Mouse (Mus musculus) liver, postnatal 0 days (tissue): Measurements from ENCODE around the gene Trim46. TPM values are rescaled to one million over a fixed set of nuclear protein-coding genes. Genes with fewer than 3 reads are reported as not detected.
A peak's percentile ranks its signal among the peaks of the same experiment; 100 is the strongest.

Experiments used
- ATAC-seq: fragments of 200-750 bp; cut with Nextera tagmentation; 2 replicates; pipeline ENCODE4 v1.8.0; 2017; ENCODE audit warnings: mild to moderate bottlenecking, moderate library complexity
- DNase-seq: peaks from one replicate; pipeline ENCODE4 v3.0.0-alpha.2; 2016
- H3K27ac ChIP-seq: fragments of 300-500 bp; sonication (generic); 2 replicates; pipeline ENCODE4 v1.5.1; 2014; ENCODE audit warnings: antibody characterized with exemption, moderate library complexity, mild to moderate bottlenecking, low read depth
- H3K27me3 ChIP-seq: fragments of 300-500 bp; sonication (generic); 2 replicates; pipeline ENCODE4 v1.6.1; 2014; ENCODE audit warnings: low read length, control low read depth, mixed read lengths; ENCODE audit not compliant: insufficient read depth
- H3K36me3 ChIP-seq: fragments of 300-500 bp; sonication (generic); replicated peaks from 2 replicates; pipeline ENCODE4 v1.6.1; 2014; ENCODE audit warnings: mild to moderate bottlenecking, control low read depth, low read length, moderate library complexity, mixed read lengths; ENCODE audit not compliant: insufficient read depth
- H3K4me1 ChIP-seq: fragments of 300-500 bp; sonication (generic); 2 replicates; pipeline ENCODE4 v1.6.1; 2014; ENCODE audit warnings: antibody characterized with exemption, mild to moderate bottlenecking, control low read depth; ENCODE audit not compliant: insufficient read depth
- H3K4me2 ChIP-seq: fragments of 300-500 bp; sonication (generic); 2 replicates; pipeline ENCODE4 v1.6.1; 2014; ENCODE audit warnings: low read depth, mild to moderate bottlenecking, low read length, moderate library complexity, mixed read lengths
- H3K4me3 ChIP-seq: fragments of 300-500 bp; sonication (generic); 2 replicates; pipeline ENCODE4 v1.5.1; 2014; ENCODE audit warnings: low read depth, low read length
- H3K9ac ChIP-seq: fragments of 300-500 bp; sonication (generic); replicated peaks from 2 replicates; pipeline ENCODE4 v1.6.1; 2014; ENCODE audit warnings: mild to moderate bottlenecking, moderate library complexity
- H3K9me3 ChIP-seq: fragments of 300-500 bp; sonication (generic); 2 replicates; pipeline ENCODE4 v1.6.1; 2016; ENCODE audit warnings: mild to moderate bottlenecking, control low read depth, low read length, mixed read lengths
- CTCF ChIP-seq: sonication (generic); IDR thresholded peaks from 2 replicates; pipeline ENCODE4 v1.5.1; 2016; ENCODE audit warnings: antibody characterized with exemption, low read depth
- EP300 ChIP-seq: IDR thresholded peaks from 2 replicates; pipeline ENCODE4 v1.6.1; 2016; ENCODE audit warnings: antibody characterized with exemption, low read depth, mild to moderate bottlenecking
- WGBS: fragments of 180-500 bp; shearing (Covaris S2); extraction: QIAGEN DNeasy Blood & Tissue Kit; methylation state at CpG from one replicate; pipeline ENCODE4 v1.1.7; 2014; ENCODE audit not compliant: insufficient replicate concordance; 5-methylcytosine and 5-hydroxymethylcytosine counted together
- polyA plus RNA-seq: library from polyadenylated mRNA; unstranded; fragments of >200 nt; fragmentation: Nextera tagmentation; extraction: Ambion mirVana; gene quantifications from 2 replicates; pipeline ENCODE4 v1.2.1, GENCODE M21; 2015

The Trim46 gene
- polyA plus RNA-seq, 1 experiment from 2014 or later = 0.21 TPM

- no peaks in the 10 kb centered on the region for H3K9me3 ChIP-seq
- DNase-seq = peak; percentile 79
- H3K9ac ChIP-seq = peak overlapping the region; percentile 86
- H3K27ac ChIP-seq = 0 out of 2 replicates have a peak overlapping the region, but pooled peaks have one; percentile 30
- peak; percentile 86 for ATAC-seq
- peak overlapping the region; percentile 72 for H3K4me3 ChIP-seq
- TF ChIP-seq EP300 (0 out of 2 replicates have a peak, but pooled peaks have one; percentile 22), CTCF (no peak)
- H3K36me3 ChIP-seq = peaks cover 4% of the 10 kb centered on the region; the same call in 1 of the 2 replicates
- H3K4me2 ChIP-seq = peak overlapping the region; percentile 91
- 0% methylated on average over 20 of the region's 20 CpGs for WGBS
- H3K4me1 ChIP-seq = peaks cover 20% of the 10 kb centered on the region
- no peaks in the 10 kb centered on the region for H3K27me3 ChIP-seq
Measured at GRCm38 (mm10) chr3:89266439-89266893, 20.4 kb upstream of the Trim46 start.

GRCm38 (mm10) chr3:89262417-89262816, 16.3 kb upstream of the Trim46 start:
- Histone ChIP-seq H3K9me3 (no peaks in the 10 kb centered on the region), H3K9ac (no peak overlapping the region), H3K4me3 (no peak overlapping the region), H3K27ac (no peak overlapping the region), H3K4me1 (peaks cover 9% of the 10 kb centered on the region), H3K36me3 (no peaks in the 10 kb centered on the region), H3K27me3 (no peaks in the 10 kb centered on the region), H3K4me2 (no peak overlapping the region)
- WGBS = 47% methylated on average over 10 of the region's 10 CpGs
- TF ChIP-seq CTCF = no peak
- no peak for TF ChIP-seq EP300
- no peak for DNase-seq
- no peak for ATAC-seq

- WGBS = 78% methylated on average over 3 of the region's 3 CpGs
- Histone ChIP-seq H3K4me3 (no peak overlapping the region), H3K4me2 (no peak overlapping the region), H3K9ac (no peak overlapping the region), H3K36me3 (no peaks in the 10 kb centered on the region), H3K9me3 (no peaks in the 10 kb centered on the region), H3K4me1 (no peaks in the 10 kb centered on the region), H3K27me3 (no peaks in the 10 kb centered on the region), H3K27ac (no peak overlapping the region)
- no peak for TF ChIP-seq EP300
- no peak for TF ChIP-seq CTCF
- ATAC-seq (no peak), DNase-seq (no peak)
Measured at GRCm38 (mm10) chr3:89260211-89260610, 14.1 kb upstream of the Trim46 start.

GRCm38 (mm10) chr3:89259076-89259475, 13.0 kb upstream of the Trim46 start, which contains the start of gene Dpm3:
Gene Dpm3 (plus strand): TSS chr3:89259358.
- no peak for DNase-seq
- Histone ChIP-seq H3K4me3 (no peak within 1 kb of the TSS), H3K27me3 (no peaks in the 10 kb centered on the region), H3K36me3 (no peaks in the 10 kb centered on the region), H3K9me3 (no peaks in the 10 kb centered on the region), H3K9ac (no peak within 1 kb of the TSS), H3K27ac (no peak within 1 kb of the TSS), H3K4me2 (no peak within 1 kb of the TSS), H3K4me1 (no peaks in the 10 kb centered on the region)
- WGBS = 52% methylated on average over 7 of the region's 7 CpGs
- TF ChIP-seq CTCF (no peak), EP300 (no peak)
- ATAC-seq = no peak

GRCm38 (mm10) chr3:89256177-89256576, 10.1 kb upstream of the Trim46 start:
- no peak for TF ChIP-seq CTCF
- WGBS = 64% methylated on average over 5 of the region's 5 CpGs

GRCm38 (mm10) chr3:89254994-89255393, 8.9 kb upstream of the Trim46 start:
- no peak for ATAC-seq
- TF ChIP-seq EP300 (no peak), CTCF (no peak)
- Histone ChIP-seq H3K36me3 (no peaks in the 10 kb centered on the region), H3K9ac (no peak overlapping the region), H3K9me3 (no peaks in the 10 kb centered on the region), H3K27ac (no peak overlapping the region), H3K4me2 (no peak overlapping the region), H3K4me1 (peaks cover 15% of the 10 kb centered on the region), H3K27me3 (no peaks in the 10 kb centered on the region), H3K4me3 (no peak overlapping the region)
- no peak for DNase-seq
- 73% methylated on average over 5 of the region's 5 CpGs for WGBS

More at GRCm38 (mm10) chr3:89256177-89256576, 10.1 kb upstream of the Trim46 start:
- H3K27ac ChIP-seq = no peak overlapping the region
- no peak overlapping the region for H3K4me3 ChIP-seq
- H3K4me2 ChIP-seq = no peak overlapping the region
- H3K36me3 ChIP-seq = no peaks in the 10 kb centered on the region
- H3K9me3 ChIP-seq = no peaks in the 10 kb centered on the region
- no peak overlapping the region for H3K9ac ChIP-seq
- no peak for DNase-seq
- peaks cover 8% of the 10 kb centered on the region for H3K4me1 ChIP-seq
- no peaks in the 10 kb centered on the region for H3K27me3 ChIP-seq
- ATAC-seq = 0 out of 2 replicates have a peak, but pooled peaks have one; percentile 22
